Mouse (Mus musculus) C2C12 (cell line): ENCODE measurements around the gene Polr2e.

ENCODE experiments used
- CEBPB ChIP-seq: IDR thresholded peaks from one replicate; pipeline ENCODE4 v1.6.1; 2011; ENCODE audit warnings: low read depth, mild to moderate bottlenecking, control low read depth, moderate library complexity
- CTCF ChIP-seq: IDR thresholded peaks from one replicate; pipeline ENCODE4 v1.5.1; 2011; ENCODE audit not compliant: control insufficient read depth, insufficient read depth, insufficient read length
- MAX ChIP-seq: IDR thresholded peaks from one replicate; pipeline ENCODE4 v1.6.1; 2011; ENCODE audit warnings: mild to moderate bottlenecking, control low read depth
- MYOD1 ChIP-seq: IDR thresholded peaks from one replicate; pipeline ENCODE4 v1.6.1; 2011; ENCODE audit warnings: low read depth; ENCODE audit not compliant: control insufficient read depth, insufficient read length
- MYOG ChIP-seq: IDR thresholded peaks from one replicate; pipeline ENCODE4 v1.6.1; 2011; ENCODE audit not compliant: control insufficient read depth, insufficient read length; ENCODE audit errors: extremely low read depth
- USF1 ChIP-seq: IDR thresholded peaks from one replicate; pipeline ENCODE4 v1.6.1; 2011; ENCODE audit warnings: low read depth, mild to moderate bottlenecking, control low read depth, moderate library complexity

- TF ChIP-seq CEBPB (no peak), CTCF (no peak), MYOD1 (no peak), USF1 (no peak), MYOG (no peak), MAX (no peak)
Measured at GRCm38 (mm10) chr10:79986232-79986878, 53.2 kb downstream of the Polr2e start.
